Mouse (Mus musculus) thymus, adult 2 months (tissue): ENCODE measurements around the gene Med7.
"Not testable (repeated sequence)": the region's sequence is repeated elsewhere in the genome, so short reads cannot be mapped to it uniquely, and the experiment has no call there.

ENCODE experiments used
- CTCF ChIP-seq: fragments of 200-500 bp; IDR thresholded peaks from 2 replicates; pipeline ENCODE4 v1.5.1; 2012; ENCODE audit warnings: mild to moderate bottlenecking, control low read depth, low read length, moderate library complexity, borderline replicate concordance; ENCODE audit not compliant: control insufficient read depth, poor library complexity, insufficient read depth; ENCODE audit errors: extremely low read depth
- POLR2A ChIP-seq: fragments of 200-500 bp; IDR thresholded peaks from 2 replicates; pipeline ENCODE4 v1.6.1; 2012; ENCODE audit warnings: mild to moderate bottlenecking, low read length, control low read depth, moderate library complexity; ENCODE audit not compliant: control insufficient read depth, poor library complexity, insufficient read depth; ENCODE audit errors: extremely low read depth

DNA sequence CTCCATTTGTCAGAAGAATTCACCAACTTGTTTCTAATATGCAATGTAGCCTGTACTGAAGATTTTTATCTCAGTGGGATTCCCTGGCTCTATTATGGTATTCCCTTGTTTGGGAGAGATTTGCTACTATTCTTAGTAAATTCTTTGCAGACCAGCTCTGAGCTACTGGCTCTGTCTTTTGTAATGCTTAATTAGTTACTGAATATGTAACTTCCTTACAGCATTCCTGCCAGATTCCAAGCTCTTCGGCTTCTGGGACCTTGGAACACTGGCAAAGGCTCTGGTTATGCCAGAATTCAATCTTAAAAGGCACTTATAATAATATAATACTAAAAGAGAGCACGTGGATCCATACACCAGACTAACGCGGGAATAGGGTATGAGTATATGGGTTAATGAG is 8.6 kb upstream of the Med7 start:
- TF ChIP-seq POLR2A, CTCF: not testable (repeated sequence)
